Mouse (Mus musculus) midbrain, embryonic 11.5 days (tissue): ENCODE results near the gene Fut11. TPM values are rescaled to one million over a fixed set of nuclear protein-coding genes. Genes with fewer than 3 reads are reported as not detected.

ENCODE experiments used
- ATAC-seq: fragments of 200-750 bp; cut with Nextera tagmentation; 2 replicates; pipeline ENCODE4 v1.8.0; 2017; ENCODE audit warnings: moderate TSS enrichment, moderate library complexity; ENCODE audit not compliant: low FRiP score
- DNase-seq: peaks from one replicate; pipeline ENCODE4 v3.0.0; 2015; ENCODE audit warnings: low spot score; ENCODE audit errors: missing footprints
- H3K27ac ChIP-seq: fragments of 300-500 bp; sonication (generic); 2 replicates; pipeline ENCODE4 v1.5.1; 2014; ENCODE audit warnings: low read depth, low read length
- H3K27me3 ChIP-seq: fragments of 300-500 bp; sonication (generic); 2 replicates; pipeline ENCODE4 v1.6.1; 2014; ENCODE audit warnings: mild to moderate bottlenecking, low read length, moderate library complexity, mixed read lengths; ENCODE audit not compliant: control insufficient read depth, insufficient read depth
- H3K36me3 ChIP-seq: fragments of 300-500 bp; sonication (generic); 2 replicates; pipeline ENCODE4 v1.6.1; 2014; ENCODE audit warnings: mild to moderate bottlenecking, low read length, moderate library complexity, mixed read lengths; ENCODE audit not compliant: control insufficient read depth, insufficient read depth
- H3K4me1 ChIP-seq: fragments of 300-500 bp; sonication (generic); 2 replicates; pipeline ENCODE4 v1.6.1; 2014; ENCODE audit warnings: low read length; ENCODE audit not compliant: control insufficient read depth, insufficient read depth
- H3K4me2 ChIP-seq: fragments of 300-500 bp; sonication (generic); 2 replicates; pipeline ENCODE4 v1.6.1; 2014; ENCODE audit warnings: mild to moderate bottlenecking, moderate library complexity
- H3K4me3 ChIP-seq: fragments of 300-500 bp; sonication (generic); 2 replicates; pipeline ENCODE4 v1.5.1; 2014; ENCODE audit warnings: low read depth, low read length
- H3K9ac ChIP-seq: fragments of 300-500 bp; sonication (generic); 2 replicates; pipeline ENCODE4 v1.6.1; 2014; ENCODE audit warnings: low read length
- H3K9me3 ChIP-seq: fragments of 300-500 bp; sonication (generic); 2 replicates; pipeline ENCODE4 v1.6.1; 2016; ENCODE audit warnings: low read length; ENCODE audit not compliant: control insufficient read depth
- WGBS: fragments of 180-500 bp; shearing (Covaris S2); extraction: QIAGEN DNeasy Blood & Tissue Kit; methylation state at CpG from one replicate; pipeline ENCODE4 v1.1.7; 2014; 5-methylcytosine and 5-hydroxymethylcytosine counted together
- microRNA-seq: library from miRNA; unstranded; fragments of <30 nt; microRNA quantifications from one replicate; pipeline ENCODE4, GENCODE M21; 2017
- polyA plus RNA-seq: library from polyadenylated mRNA; unstranded; fragments of >200 nt; fragmentation: Nextera tagmentation; extraction: Ambion mirVana; gene quantifications from 2 replicates; pipeline ENCODE4 v1.2.1, GENCODE M21; 2014

Fut11 gene
- polyA plus RNA-seq, 1 experiment from 2014 or later = 20.7 TPM

DNA sequence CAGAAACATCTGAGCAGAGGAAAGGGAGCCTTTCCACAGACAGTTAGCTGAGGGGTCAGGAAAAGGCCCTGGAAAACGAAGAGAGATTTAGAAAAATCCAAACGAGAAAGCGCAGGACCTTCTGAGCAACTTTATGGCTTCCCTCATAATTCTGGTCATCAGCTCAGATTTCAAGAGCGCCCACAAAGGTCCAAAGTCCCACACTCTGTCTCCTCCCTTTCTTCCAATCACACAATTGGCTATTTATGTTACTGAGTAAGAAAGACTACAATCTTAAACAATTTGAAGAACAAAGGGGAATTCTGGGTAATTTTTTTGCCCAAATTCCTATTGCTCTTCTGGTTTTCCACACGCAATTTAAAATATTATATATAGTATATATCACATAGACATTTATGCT, 55.7 kb downstream of the Fut11 start:
- ATAC-seq (no peak), DNase-seq (no peak)
- Histone ChIP-seq H3K4me2 (no peak overlapping the region), H3K4me1 (no peaks in the 10 kb centered on the region), H3K9me3 (no peaks in the 10 kb centered on the region), H3K27ac (no peak overlapping the region), H3K27me3 (no peaks in the 10 kb centered on the region), H3K4me3 (no peak overlapping the region), H3K9ac (no peak overlapping the region), H3K36me3 (0 out of 2 replicates have a peak, but pooled peaks cover 2% of the 10 kb centered on the region)
- 93% methylated on average over 5 of the region's 5 CpGs for WGBS

Small RNAs within 50 kb of the gene (microRNA-seq; reads per million reads assigned to microRNA genes)
- gene Mir6946 = 1.7 reads per million

Other genes starting within 250 kb of the Fut11 start
- gene Cfap70, start 242.7 kb upstream of the Fut11 start, polyA plus RNA-seq = 0.33 and 0.44 TPM in 2 replicates
- 11.9 TPM in 2 replicates for gene Anxa7, start 214.8 kb upstream of the Fut11 start, polyA plus RNA-seq
- gene Mss51, start 198.1 kb upstream of the Fut11 start, polyA plus RNA-seq = 0.83 and 1.1 TPM in 2 replicates
- gene Ppp3cb, start 148.4 kb upstream of the Fut11 start, polyA plus RNA-seq = 58.4 and 66.2 TPM in 2 replicates
- gene Usp54, start 53.9 kb upstream of the Fut11 start, polyA plus RNA-seq = 14.2 and 14.3 TPM in 2 replicates
- 0.26 TPM in 1 of 2 replicates, not detected in the other for gene Myoz1, start 38.4 kb upstream of the Fut11 start, polyA plus RNA-seq
- 0.14 and 0.22 TPM in 2 replicates for gene Synpo2l, start 26.6 kb upstream of the Fut11 start, polyA plus RNA-seq
- 74.3 and 74.7 TPM in 2 replicates for gene Sec24c, start 20.7 kb upstream of the Fut11 start, polyA plus RNA-seq
- 256 and 258 TPM in 2 replicates for gene Chchd1, start 8.0 kb downstream of the Fut11 start, polyA plus RNA-seq
- gene Zswim8, start 12.6 kb downstream of the Fut11 start, polyA plus RNA-seq = 19.1 and 22.9 TPM in 2 replicates
- 22.0 and 23.0 TPM in 2 replicates for gene Ndst2, start 39.6 kb downstream of the Fut11 start, polyA plus RNA-seq
- 35.9 and 39.5 TPM in 2 replicates for gene Camk2g, start 99.1 kb downstream of the Fut11 start, polyA plus RNA-seq
- gene Plau, start 141.7 kb downstream of the Fut11 start, polyA plus RNA-seq = 0.22 and 0.40 TPM in 2 replicates
- gene Vcl, start 234.4 kb downstream of the Fut11 start, polyA plus RNA-seq = 27.0 and 29.4 TPM in 2 replicates